Comparison of ENCODE assay signal across 15 mouse cellular contexts in the genomic region with DNA sequence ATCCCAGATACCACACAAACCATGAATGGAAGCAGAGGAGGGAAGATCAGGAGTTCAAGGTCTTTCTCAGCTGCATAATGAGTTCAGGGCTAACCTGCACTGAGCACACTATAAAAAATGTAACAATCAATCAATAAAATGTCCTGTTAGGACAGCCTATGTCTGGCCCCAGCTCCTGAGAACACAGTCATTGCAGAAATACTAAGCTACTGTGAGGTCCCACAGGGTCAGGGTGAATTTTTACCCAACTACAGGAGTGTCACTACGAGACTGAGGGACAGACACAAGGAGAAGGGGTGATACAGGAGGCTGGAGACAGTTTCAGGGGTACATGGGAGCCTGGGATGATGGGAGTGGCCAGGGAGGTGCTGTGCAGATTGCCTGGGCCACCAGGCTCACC.
"Had no signal": no experiment of that assay in that cellular context is flagged by ENCODE, and none has a peak within 500 bp of the region (broad histone marks: within the 10 kb centered on the region; RNA-seq: fewer than 3 reads in every experiment).

No protein-coding gene starts in this region.

- H3K9ac ChIP-seq: lung, embryonic 15.5 days; midbrain, embryonic 13.5 days; midbrain, embryonic 15.5 days; neural tube, embryonic 12.5 days had no signal

- H3K27me3 ChIP-seq: lung, embryonic 15.5 days; megakaryocyte, embryonic 14.5 days; midbrain, embryonic 13.5 days; midbrain, embryonic 15.5 days; neural tube, embryonic 12.5 days had no signal

- ATAC-seq: lung, postnatal 0 days; midbrain, embryonic 13.5 days; midbrain, embryonic 15.5 days had no signal

- H3K4me3 ChIP-seq: lung, embryonic 15.5 days; megakaryocyte, embryonic 14.5 days; midbrain, embryonic 13.5 days; midbrain, embryonic 15.5 days; neural tube, embryonic 12.5 days had no signal

- H3K9me3 ChIP-seq: lung, embryonic 15.5 days; megakaryocyte, embryonic 14.5 days; midbrain, embryonic 13.5 days; midbrain, embryonic 15.5 days; neural tube, embryonic 12.5 days had no signal

- H3K4me1 ChIP-seq: midbrain, embryonic 15.5 days had no signal

- DNase-seq: lung, adult 2 months; lung, postnatal 14 days; lung, postnatal 36 days; right cerebral cortex, postnatal 14 days; spleen, adult 18-20 months; thymus, adult 18-20 months; thymus, postnatal 14 days; thymus, postnatal 36 days had no signal

- H3K4me2 ChIP-seq: lung, embryonic 15.5 days; midbrain, embryonic 13.5 days; midbrain, embryonic 15.5 days; neural tube, embryonic 12.5 days had no signal

- H3K27ac ChIP-seq: lung, embryonic 15.5 days; macrophage; midbrain, embryonic 13.5 days; midbrain, embryonic 15.5 days; neural tube, embryonic 12.5 days had no signal
